Mouse (Mus musculus) bone marrow macrophage, adult 2 months (primary cell): ENCODE measurements around the gene Gdpgp1.

Experiments used
- CTCF ChIP-seq: IDR thresholded peaks from 2 replicates; pipeline ENCODE4 v1.5.1; 2012; ENCODE audit warnings: low read depth, mild to moderate bottlenecking, low read length, moderate library complexity
- POLR2A ChIP-seq: IDR thresholded peaks from 2 replicates; pipeline ENCODE4 v1.6.1; 2012; ENCODE audit warnings: mild to moderate bottlenecking, low read depth, low read length, borderline replicate concordance

DNA sequence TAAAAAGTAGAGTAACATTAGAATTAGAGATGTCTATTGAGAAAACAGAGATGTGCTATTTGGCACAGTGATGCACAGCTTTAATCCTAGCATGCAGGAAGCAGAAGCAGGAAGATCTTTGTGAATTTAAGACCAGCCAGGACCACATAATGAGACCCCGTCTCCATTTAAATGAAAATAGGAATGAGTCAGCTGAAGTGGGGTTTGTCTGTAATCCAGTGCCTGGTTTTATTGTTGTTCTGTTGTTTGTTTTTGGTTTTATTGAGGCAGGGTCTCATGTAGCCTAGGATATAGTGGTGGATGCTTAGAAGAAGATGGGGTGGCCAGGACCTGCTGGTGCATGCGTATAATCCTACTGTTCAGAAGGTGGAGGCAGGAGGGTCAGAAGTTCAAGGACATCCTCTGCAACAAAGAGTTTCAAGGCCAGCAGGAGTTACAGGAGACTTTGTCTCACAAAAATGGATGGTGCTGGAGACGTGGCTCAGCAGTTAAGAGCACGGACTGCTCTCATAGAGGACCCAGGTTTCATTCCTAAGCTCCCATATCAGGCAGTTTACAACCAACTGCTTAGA is 11.4 kb upstream of the Gdpgp1 start:
- TF ChIP-seq POLR2A (no peak), CTCF (no peak)
